Mouse (Mus musculus): ENCODE results near the gene Kif5c. TPM values are rescaled to one million over a fixed set of nuclear protein-coding genes. Genes with fewer than 3 reads are reported as not detected.

Kif5c gene
- total RNA-seq, 2 experiments from 2014 or later = 0.84 TPM; not detected in 1

- ATAC-seq (replicated peaks; ENCODE audit: low FRiP score, poor library complexity, severe bottlenecking) = no peak
Observed at GRCm38 (mm10) chr2:49619719-49620522, 823 bp downstream of the Kif5c start.

GRCm38 (mm10) chr2:49620626-49621117, 1.6 kb downstream of the Kif5c start:
- no peak for ATAC-seq (replicated peaks; ENCODE audit: low FRiP score, poor library complexity, severe bottlenecking)

- ATAC-seq (replicated peaks; ENCODE audit: low FRiP score, poor library complexity, severe bottlenecking) = no peak
Observed at GRCm38 (mm10) chr2:49621234-49621633, 2.1 kb downstream of the Kif5c start.

- no peak for ATAC-seq (replicated peaks; ENCODE audit: low FRiP score, poor library complexity, severe bottlenecking)
Observed at GRCm38 (mm10) chr2:49625581-49625980, 6.5 kb downstream of the Kif5c start.

- no peak for ATAC-seq (replicated peaks; ENCODE audit: low FRiP score, poor library complexity, severe bottlenecking)
Observed at GRCm38 (mm10) chr2:49627611-49628010, 8.5 kb downstream of the Kif5c start.

- ATAC-seq (replicated peaks; ENCODE audit: low FRiP score, poor library complexity, severe bottlenecking) = no peak
Observed at GRCm38 (mm10) chr2:49628094-49628705, 9.1 kb downstream of the Kif5c start.

- no peak for ATAC-seq (replicated peaks; ENCODE audit: low FRiP score, poor library complexity, severe bottlenecking)
Observed at GRCm38 (mm10) chr2:49629181-49629580, 10.1 kb downstream of the Kif5c start.

- no peak for ATAC-seq (replicated peaks; ENCODE audit: low FRiP score, poor library complexity, severe bottlenecking)
Observed at GRCm38 (mm10) chr2:49630636-49631035, 11.5 kb downstream of the Kif5c start.

- no peak for ATAC-seq (replicated peaks; ENCODE audit: low FRiP score, poor library complexity, severe bottlenecking)
Observed at GRCm38 (mm10) chr2:49633231-49633630, 14.1 kb downstream of the Kif5c start.

- ATAC-seq (replicated peaks; ENCODE audit: low FRiP score, poor library complexity, severe bottlenecking) = no peak
Observed at GRCm38 (mm10) chr2:49642761-49643160, 23.7 kb downstream of the Kif5c start.

- ATAC-seq (replicated peaks; ENCODE audit: low FRiP score, poor library complexity, severe bottlenecking) = no peak
Observed at GRCm38 (mm10) chr2:49643756-49644155, 24.7 kb downstream of the Kif5c start.

- no peak for ATAC-seq (replicated peaks; ENCODE audit: low FRiP score, poor library complexity, severe bottlenecking)
Observed at GRCm38 (mm10) chr2:49647591-49647990, 28.5 kb downstream of the Kif5c start.

- ATAC-seq (replicated peaks; ENCODE audit: low FRiP score, poor library complexity, severe bottlenecking) = no peak
Observed at GRCm38 (mm10) chr2:49648344-49648743, 29.2 kb downstream of the Kif5c start.

GRCm38 (mm10) chr2:49648806-49649205, 29.7 kb downstream of the Kif5c start:
- ATAC-seq (replicated peaks; ENCODE audit: low FRiP score, poor library complexity, severe bottlenecking) = no peak

GRCm38 (mm10) chr2:49649211-49649610, 30.1 kb downstream of the Kif5c start:
- ATAC-seq (replicated peaks; ENCODE audit: low FRiP score, poor library complexity, severe bottlenecking) = no peak

GRCm38 (mm10) chr2:49651737-49652136, 32.6 kb downstream of the Kif5c start:
- ATAC-seq (replicated peaks; ENCODE audit: low FRiP score, poor library complexity, severe bottlenecking) = no peak

GRCm38 (mm10) chr2:49654606-49655005, 35.5 kb downstream of the Kif5c start:
- no peak for ATAC-seq (replicated peaks; ENCODE audit: low FRiP score, poor library complexity, severe bottlenecking)

- no peak for ATAC-seq (replicated peaks; ENCODE audit: low FRiP score, poor library complexity, severe bottlenecking)
Observed at GRCm38 (mm10) chr2:49655195-49655873, 36.2 kb downstream of the Kif5c start.

GRCm38 (mm10) chr2:49655874-49656195, 36.7 kb downstream of the Kif5c start:
- ATAC-seq (replicated peaks; ENCODE audit: low FRiP score, poor library complexity, severe bottlenecking) = no peak

GRCm38 (mm10) chr2:49656988-49657387, 37.9 kb downstream of the Kif5c start:
- ATAC-seq (replicated peaks; ENCODE audit: low FRiP score, poor library complexity, severe bottlenecking) = no peak

GRCm38 (mm10) chr2:49657666-49658065, 38.6 kb downstream of the Kif5c start:
- ATAC-seq (replicated peaks; ENCODE audit: low FRiP score, poor library complexity, severe bottlenecking) = no peak

Measured in erythroid progenitor cell, adult 5-6 weeks (primary cell).